Mouse (Mus musculus) liver, adult 2 months (tissue): Measurements from ENCODE around the gene Oxld1.

Experiments used
- CTCF ChIP-seq: fragments of 200-500 bp; IDR thresholded peaks from 2 replicates; pipeline ENCODE4 v1.5.1; 2011; ENCODE audit warnings: low read depth, low read length, control low read depth
- POLR2A ChIP-seq: fragments of 200-500 bp; IDR thresholded peaks from 2 replicates; pipeline ENCODE4 v1.6.1; 2011; ENCODE audit warnings: low read length, control low read depth; ENCODE audit not compliant: insufficient read depth; ENCODE audit errors: extremely low read depth

DNA sequence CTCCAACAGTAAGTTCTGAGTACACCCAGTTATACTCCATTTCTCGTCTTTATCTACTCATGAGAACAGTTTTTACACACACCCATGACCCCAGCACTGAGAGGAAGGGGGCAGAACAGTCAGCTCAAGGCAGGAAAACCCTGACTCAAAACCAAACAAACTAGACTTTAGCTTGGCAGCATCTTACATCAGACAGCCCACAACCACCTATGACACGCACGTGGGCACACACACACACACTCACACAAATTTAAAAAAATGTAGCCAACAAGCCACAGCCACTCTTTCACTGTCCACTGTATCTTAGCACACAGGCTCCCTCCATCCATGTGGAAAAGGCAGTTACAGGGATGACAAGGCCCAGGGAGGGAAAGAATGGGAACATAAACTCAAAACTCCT, 31.1 kb downstream of the Oxld1 start:
- TF ChIP-seq CTCF: no peak
- no peak for TF ChIP-seq POLR2A
